Mouse (Mus musculus): ENCODE data around the gene Fahd1.

GRCm38 (mm10) chr17:24885356-24886133 is 35.4 kb upstream of the Fahd1 start:
- no peak for TF ChIP-seq CTCF (IDR thresholded peaks at IDR 0.05)
- no peak for TF ChIP-seq EP300 (IDR thresholded peaks at IDR 0.05)
